Mouse (Mus musculus) monocyte, adult 5-6 weeks (primary cell): ENCODE measurements around the gene Pabpn1. TPM values are rescaled to one million over a fixed set of nuclear protein-coding genes. Genes with fewer than 3 reads are reported as not detected.

Source experiments
- ATAC-seq: fragments of 153-309, 156-312 bp; replicated peaks from 2 replicates; pipeline ENCODE4 v1.8.0; 2017; ENCODE audit warnings: mild to moderate bottlenecking; ENCODE audit not compliant: low TSS enrichment, insufficient number of reproducible peaks, severe bottlenecking, poor library complexity, low FRiP score
- total RNA-seq: library from RNA; stranded (forward); fragments of 200-1000, 200-491, 200-594 nt; gene quantifications from 3 replicates; pipeline ENCODE4 v1.2.3, GENCODE M21; 2017

Gene Pabpn1
- 141 to 211 TPM (median 184 TPM) in 3 replicates for total RNA-seq

DNA sequence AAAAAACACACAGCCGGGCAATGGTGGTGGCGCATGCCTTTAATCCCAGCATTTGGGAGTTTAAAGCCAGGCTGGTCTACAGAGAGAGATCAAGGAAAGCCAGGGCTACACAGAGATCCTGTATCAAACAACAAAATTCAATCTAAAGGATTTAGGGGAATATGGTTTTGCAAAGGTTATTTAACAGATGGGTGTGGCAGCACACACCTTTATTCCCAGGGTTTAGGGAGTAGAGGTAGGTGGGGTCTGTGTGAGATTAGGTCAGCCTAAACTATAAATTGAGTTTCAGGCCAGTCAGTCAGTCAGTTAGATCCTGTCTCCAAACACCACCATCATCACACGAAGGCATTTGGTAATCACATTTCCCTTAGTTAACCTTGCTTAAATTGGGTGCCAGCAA lies at the start of gene Pabpn1:
TSS of gene Pabpn1 (plus strand) at position 301 of the 400 bp plus-strand sequence.
- no peak for ATAC-seq

- no peak for ATAC-seq
Observed at GRCm38 (mm10) chr14:54843461-54843860, 48.8 kb upstream of the Pabpn1 start.

GRCm38 (mm10) chr14:54855726-54856125 lies 36.6 kb upstream of the Pabpn1 start:
- no peak for ATAC-seq

- no peak for ATAC-seq
Observed at GRCm38 (mm10) chr14:54856703-54857102, 35.6 kb upstream of the Pabpn1 start.

GRCm38 (mm10) chr14:54857891-54858290 lies 34.4 kb upstream of the Pabpn1 start:
- ATAC-seq: no peak

GRCm38 (mm10) chr14:54860511-54860910 lies 31.8 kb upstream of the Pabpn1 start:
- no peak for ATAC-seq

- ATAC-seq: peak; percentile 98
Observed at GRCm38 (mm10) chr14:54863501-54864312, 28.6 kb upstream of the Pabpn1 start.

GRCm38 (mm10) chr14:54864313-54865036 lies 27.8 kb upstream of the Pabpn1 start:
- ATAC-seq: peak; percentile 19

GRCm38 (mm10) chr14:54865626-54866025 lies 26.7 kb upstream of the Pabpn1 start:
- ATAC-seq: no peak

DNA sequence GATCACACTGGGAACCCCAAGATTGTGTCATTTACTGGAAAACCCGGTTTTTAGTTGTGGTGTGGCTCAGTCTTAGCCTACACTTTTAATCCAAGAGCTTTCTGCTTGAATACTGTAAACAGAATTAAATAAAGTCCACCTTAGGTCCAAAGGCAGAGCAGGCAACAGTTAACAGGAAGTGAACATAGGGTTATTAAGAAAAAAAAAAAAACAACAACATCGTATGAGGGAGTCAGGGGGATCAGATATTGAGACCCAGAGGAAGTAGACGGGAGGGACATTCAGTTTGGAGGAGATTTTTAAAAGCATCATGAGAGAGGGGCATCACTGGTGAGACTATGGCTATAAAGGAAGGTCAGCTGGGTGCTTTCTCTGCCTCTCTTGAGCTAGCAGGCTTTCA lies 26.0 kb upstream of the Pabpn1 start:
- ATAC-seq: no peak

DNA sequence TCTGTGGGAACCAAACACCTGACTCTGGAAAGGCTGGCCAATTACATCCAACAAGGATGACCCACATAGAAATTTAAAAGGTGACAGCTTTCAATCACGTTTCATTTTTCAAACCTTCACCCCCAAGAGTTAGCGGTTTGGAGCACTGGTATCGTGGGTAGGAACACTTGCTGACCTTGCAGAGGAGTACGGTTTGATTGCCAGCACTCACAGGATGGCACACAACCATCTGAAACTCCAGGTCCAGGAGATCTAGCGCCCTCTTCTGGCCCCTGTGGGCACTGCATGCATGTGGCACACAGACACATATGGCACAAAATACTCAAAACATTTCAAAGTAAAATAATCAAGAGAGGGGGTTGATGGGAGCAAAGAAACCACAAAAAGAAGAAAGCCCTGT lies 25.4 kb upstream of the Pabpn1 start:
- no peak for ATAC-seq

DNA sequence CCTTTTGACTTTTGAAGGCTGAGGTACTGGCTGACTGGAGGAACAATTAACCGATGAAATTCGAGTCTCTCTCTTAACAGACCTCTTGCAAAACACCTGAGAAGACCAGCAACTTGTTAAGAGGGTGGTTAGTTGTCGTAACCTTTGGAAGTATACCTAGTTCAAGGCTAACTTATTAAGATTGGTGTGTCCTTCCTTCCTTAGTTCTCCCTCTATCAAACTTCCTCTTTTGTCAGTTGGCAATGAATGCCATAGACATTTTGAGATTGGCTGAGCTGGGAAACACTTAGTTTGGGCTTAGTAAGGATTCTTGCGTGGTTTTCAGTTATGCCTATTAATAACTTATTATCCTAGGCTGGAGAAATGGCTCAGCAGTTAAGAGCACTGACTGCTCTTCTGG lies 24.3 kb upstream of the Pabpn1 start:
- ATAC-seq: no peak

GRCm38 (mm10) chr14:54870861-54871260 lies 21.4 kb upstream of the Pabpn1 start, which contains the start of gene Homez:
Gene Homez, minus strand, starts transcription at chr14:54870961.
- ATAC-seq: no peak

- ATAC-seq: no peak
Observed at GRCm38 (mm10) chr14:54874165-54874564, 18.1 kb upstream of the Pabpn1 start.

GRCm38 (mm10) chr14:54875844-54876538 lies 16.3 kb upstream of the Pabpn1 start:
- 0 out of 2 replicates have a peak, but pooled peaks have one; percentile 28 for ATAC-seq

DNA sequence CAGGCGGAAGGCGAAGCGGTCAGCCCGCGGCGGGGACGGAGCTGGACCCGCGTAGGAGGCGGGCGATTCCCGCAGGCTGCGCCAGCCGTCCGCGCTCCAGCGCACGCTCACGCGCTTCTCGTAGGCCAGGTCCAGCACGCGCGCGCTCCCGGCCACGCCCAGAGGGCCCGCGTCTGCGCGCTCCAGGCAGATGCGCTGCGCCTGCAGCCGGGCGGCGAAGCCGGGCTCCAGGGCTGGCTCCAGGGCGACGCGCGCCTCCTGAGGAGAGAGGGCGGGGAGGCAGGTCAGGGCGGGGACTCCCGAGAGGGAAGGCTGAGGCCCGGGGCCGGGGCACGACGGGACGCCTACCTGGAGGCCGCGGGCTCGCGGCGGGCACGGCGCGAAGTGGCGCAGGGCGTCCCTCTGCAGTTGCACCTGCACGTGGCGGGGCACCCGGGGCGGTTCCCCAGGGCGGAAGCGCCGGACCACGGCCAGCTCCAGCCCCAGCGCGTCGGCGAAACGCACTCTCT lies 15.7 kb upstream of the Pabpn1 start:
- peak; percentile 68 for ATAC-seq

- ATAC-seq: peak; percentile 60; the same call in 1 of the 2 replicates
Observed at GRCm38 (mm10) chr14:54877048-54877715, 15.1 kb upstream of the Pabpn1 start, which contains the start of gene Ppp1r3e. Gene Ppp1r3e, minus strand, starts transcription at chr14:54877550.
